Mouse (Mus musculus): ENCODE measurements at regions not wholly inside any gene's neighbourhood (a gene's known extent, or its start where the extent isn't known, plus 50 kb on each side); places are given as distances from the start of the nearest gene placed in this dataset.
"Not testable (repeated sequence)": the region's sequence is repeated elsewhere in the genome, so short reads cannot be mapped to it uniquely, and the experiment has no call there.

GRCm38 (mm10) chr2:166516261-166516660 is 197.4 kb downstream of the Prex1 start:
- DNase-seq (ENCODE audit: low spot score in 2 of 2) = no peak

GRCm38 (mm10) chr2:166514664-166515063 is 199.0 kb downstream of the Prex1 start:
- DNase-seq (ENCODE audit: low spot score in 2 of 2) = no peak

GRCm38 (mm10) chr2:166512488-166512887 is 201.1 kb downstream of the Prex1 start:
- no peak for DNase-seq (ENCODE audit: low spot score in 2 of 2)

GRCm38 (mm10) chr2:166511477-166511876 is 202.2 kb downstream of the Prex1 start:
- DNase-seq (ENCODE audit: low spot score in 2 of 2) = not testable (repeated sequence)

- DNase-seq (ENCODE audit: low spot score in 2 of 2) = no peak
Measured at GRCm38 (mm10) chr2:166510776-166511175, 202.9 kb downstream of the Prex1 start.

GRCm38 (mm10) chr2:166509591-166509990 is 204.0 kb downstream of the Prex1 start:
- DNase-seq (ENCODE audit: low spot score in 2 of 2) = no peak

GRCm38 (mm10) chr2:166508656-166509420 is 204.8 kb downstream of the Prex1 start:
- peak in 1 of 2 experiments; percentile 37 for DNase-seq (ENCODE audit: low spot score in 2 of 2)

- DNase-seq (ENCODE audit: low spot score in 2 of 2) = no peak
Measured at GRCm38 (mm10) chr2:166505309-166505708, 208.3 kb downstream of the Prex1 start.

- DNase-seq (ENCODE audit: low spot score in 2 of 2) = no peak
Measured at GRCm38 (mm10) chr2:166503666-166504065, 210.0 kb downstream of the Prex1 start.

- DNase-seq (ENCODE audit: low spot score in 2 of 2) = no peak
Measured at GRCm38 (mm10) chr2:166492895-166493294, 220.7 kb downstream of the Prex1 start.

- DNase-seq (ENCODE audit: low spot score in 2 of 2) = no peak
Measured at GRCm38 (mm10) chr2:166492421-166492820, 221.2 kb downstream of the Prex1 start.

- DNase-seq (ENCODE audit: low spot score in 2 of 2) = no peak
Measured at GRCm38 (mm10) chr2:166491861-166492260, 221.8 kb downstream of the Prex1 start.

GRCm38 (mm10) chr2:166489041-166489872 is 224.4 kb downstream of the Prex1 start:
- DNase-seq (ENCODE audit: low spot score in 2 of 2) = no peak

GRCm38 (mm10) chr2:166487688-166488087 is 225.9 kb downstream of the Prex1 start:
- DNase-seq (ENCODE audit: low spot score in 2 of 2) = no peak

GRCm38 (mm10) chr2:166485788-166486187 is 227.8 kb downstream of the Prex1 start:
- no peak for DNase-seq (ENCODE audit: low spot score in 2 of 2)

- no peak for DNase-seq (ENCODE audit: low spot score in 2 of 2)
Measured at GRCm38 (mm10) chr2:166485361-166485760, 228.3 kb downstream of the Prex1 start.

GRCm38 (mm10) chr2:166483617-166484319 is 229.9 kb downstream of the Prex1 start:
- DNase-seq (ENCODE audit: low spot score in 2 of 2) = no peak

GRCm38 (mm10) chr2:166482720-166483616 is 230.7 kb downstream of the Prex1 start:
- DNase-seq (ENCODE audit: low spot score in 2 of 2) = peak in 1 of 2 experiments; percentile 14

GRCm38 (mm10) chr2:166481774-166482173 is 231.9 kb downstream of the Prex1 start:
- no peak for DNase-seq (ENCODE audit: low spot score in 2 of 2)

- DNase-seq (ENCODE audit: low spot score in 2 of 2) = no peak
Measured at GRCm38 (mm10) chr2:166481362-166481761, 232.3 kb downstream of the Prex1 start.

- DNase-seq (ENCODE audit: low spot score in 2 of 2) = no peak
Measured at GRCm38 (mm10) chr2:166480883-166481282, 232.7 kb downstream of the Prex1 start.

Data from layer of hippocampus, postnatal 14 days (tissue).